Mouse (Mus musculus) Patski (cell line): ENCODE data around the gene Gpr107. TPM values are rescaled to one million over a fixed set of nuclear protein-coding genes. Genes with fewer than 3 reads are reported as not detected.

Experiments
- ATAC-seq: fragments of 100-300 bp; one replicate; pipeline ENCODE4 v1.8.0; 2021
- CTCF ChIA-PET: fragments of 350-600 bp; sonication (Branson Sonifier 250); formaldehyde crosslinking; loops from one replicate; lab custom pipeline; 2022; ENCODE audit warnings: inconsistent platforms; lab: Charles Lee
- POLR2A ChIA-PET: fragments of 350-600 bp; sonication (Branson Sonifier 250); formaldehyde crosslinking; loops from one replicate; lab custom pipeline; 2022; ENCODE audit warnings: antibody characterized with exemption, inconsistent platforms; lab: Charles Lee
- DNase-seq: peaks from one replicate; pipeline ENCODE4 v3.0.0-alpha.2; 2011; ENCODE audit warnings: low read depth, low spot score
- H3K27me3 ChIP-seq: fragments of 371-371 bp; one replicate; pipeline ENCODE4 v1.5.1; 2021
- CTCF ChIP-seq: fragments of 100-300 bp; IDR thresholded peaks from one replicate; pipeline ENCODE4 v1.5.1; 2021
- in situ Hi-C: fragments of 300-500 bp; cut with MboI; formaldehyde crosslinking; loops from 3 replicates; pipeline ENCODE4 v1.11.1; 2018; ENCODE audit warnings: low pct_unique_long_range_greater_than_20kb, mixed read lengths
- polyA plus RNA-seq: library from polyadenylated mRNA; unstranded; gene quantifications from one replicate; pipeline ENCODE4 v1.2.3, GENCODE M21; 2021

Gene Gpr107
- polyA plus RNA-seq, 1 experiment from 2014 or later, result 50.6 TPM

DNA sequence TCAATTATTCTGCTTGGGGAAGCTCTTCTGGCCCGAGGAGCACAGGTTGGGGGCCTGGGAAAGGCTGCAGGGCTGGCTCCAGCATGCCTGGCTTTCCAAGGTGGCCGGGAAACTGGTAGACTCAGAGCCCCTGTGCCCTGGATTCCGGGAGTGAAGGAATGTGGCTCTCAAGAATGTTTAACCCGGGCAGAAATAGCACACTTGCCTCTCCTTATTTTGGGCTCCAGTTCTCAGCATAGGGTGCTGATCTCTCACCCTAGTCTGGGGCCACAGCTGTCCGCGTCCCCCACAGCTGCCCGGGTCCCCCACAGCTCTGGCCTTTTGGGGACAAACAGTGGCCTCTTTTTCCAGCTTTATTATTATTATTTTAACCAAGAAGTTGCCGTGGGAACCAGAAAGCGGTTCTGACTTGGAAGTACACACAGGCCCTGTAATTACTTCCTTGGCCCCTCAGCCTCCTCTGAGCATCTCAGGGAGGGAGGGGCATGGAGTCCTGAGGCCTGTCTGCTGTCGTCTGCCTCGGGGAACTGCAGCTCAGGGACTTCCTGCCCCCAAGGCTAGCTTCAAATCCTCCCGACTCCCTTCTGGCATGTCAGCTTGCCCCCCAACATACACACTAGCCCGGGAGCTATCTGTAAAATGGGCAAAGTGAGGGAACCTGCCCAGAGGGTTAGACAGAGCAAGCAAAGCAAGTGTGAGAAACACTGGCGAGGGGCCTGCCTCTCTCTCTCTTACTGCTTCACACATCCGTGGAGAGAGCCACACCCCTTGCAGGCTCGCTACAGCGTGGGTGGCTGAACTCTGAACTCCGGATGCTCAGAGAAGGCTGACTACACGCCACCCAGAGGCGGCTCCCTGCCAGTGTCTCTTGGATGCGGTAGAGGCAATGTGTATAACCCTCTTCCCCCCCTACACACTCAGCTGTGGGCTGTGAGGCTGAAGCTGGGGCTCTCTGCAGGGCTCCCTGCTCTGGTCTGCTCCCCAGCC is 104.1 kb downstream of the Gpr107 start:
- in situ Hi-C loops, result no loop called here
- POLR2A ChIA-PET, result interaction anchor here (0.7 to 1.1 kb wide), 3 partner anchors 10 to 41 kb away, joined by 3 read pairs; no protein-coding TSS in a partner anchor
- CTCF ChIA-PET, result interaction anchor here (1.0 to 4.0 kb wide), 6 partner anchors 8 to 39 kb away, joined by 3 to 19 read pairs (median 4); no protein-coding TSS in a partner anchor

DNA sequence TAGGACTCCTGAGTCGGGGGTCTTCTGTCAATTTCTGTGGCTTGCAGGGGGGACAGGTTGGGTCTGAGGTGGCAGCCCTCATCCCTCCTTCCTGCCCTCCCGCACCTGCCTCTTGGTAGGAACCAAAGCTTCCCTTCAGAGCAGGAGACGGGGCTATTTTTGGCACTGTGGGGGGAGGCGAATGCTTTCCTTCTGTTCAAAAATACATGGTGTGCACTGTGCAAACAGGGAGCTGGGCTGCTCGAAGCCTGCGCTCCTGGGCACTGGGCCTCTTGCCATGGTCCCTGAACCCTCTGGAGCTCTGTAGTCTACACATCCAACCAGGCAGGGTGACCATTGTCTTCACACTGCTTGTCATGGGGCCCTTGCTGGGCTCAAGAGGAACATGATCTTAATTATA is 105.0 kb downstream of the Gpr107 start:
- ChIA-PET CTCF (interaction anchor here (1.0 to 4.0 kb wide), 4 partner anchors 9 to 38 kb away, joined by 3 to 12 read pairs (median 4); no protein-coding TSS in a partner anchor), POLR2A (no interaction called here)
- in situ Hi-C loops, result no loop called here
- no peak for ATAC-seq
- TF ChIP-seq CTCF, result no peak
- DNase-seq, result no peak
- H3K27me3 ChIP-seq, result no peaks in the 10 kb centered on the region

More for the DNA sequence above, 104.1 kb downstream of the Gpr107 start:
- no peaks in the 10 kb centered on the region for H3K27me3 ChIP-seq
- no peak for DNase-seq
- TF ChIP-seq CTCF, result no peak
- peak; percentile 40 for ATAC-seq

DNA sequence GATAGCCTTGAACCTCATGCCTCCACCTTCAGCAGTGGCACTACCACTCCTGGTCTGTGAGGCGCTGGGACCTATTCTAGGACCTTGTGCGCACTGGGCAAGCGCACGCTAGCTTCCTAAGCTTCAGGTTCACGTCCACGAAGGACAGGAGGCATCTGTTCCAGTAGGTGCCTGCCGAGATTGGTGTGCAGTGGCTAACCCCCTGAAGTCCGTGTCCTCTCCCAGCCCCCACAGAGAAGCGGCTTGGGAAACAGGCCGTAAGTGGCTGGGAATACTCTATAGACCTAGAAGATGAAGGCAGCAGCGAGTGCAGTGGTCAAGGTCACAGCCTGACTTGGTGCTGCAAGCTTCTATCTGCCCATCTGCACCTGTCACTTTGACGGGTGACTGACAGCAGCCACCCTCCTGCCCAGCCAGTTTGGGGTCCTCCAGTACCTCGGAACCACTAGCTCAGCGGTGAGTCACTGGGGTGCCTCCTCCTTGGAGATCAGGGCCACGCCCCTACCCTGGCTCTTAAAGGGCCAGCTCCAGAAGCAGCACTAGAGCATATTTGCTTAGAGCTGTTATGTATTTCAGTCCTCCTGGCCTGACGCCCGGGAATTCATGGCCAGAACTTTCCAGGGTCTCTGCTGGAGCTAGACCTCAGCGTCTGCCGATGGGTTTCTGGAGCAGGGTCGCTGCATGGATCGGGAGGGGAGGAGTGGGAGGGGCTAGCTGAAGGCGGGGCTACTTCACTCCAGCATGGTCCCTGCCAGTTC is 106.7 kb downstream of the Gpr107 start:
- ATAC-seq (no peak), DNase-seq (no peak)
- TF ChIP-seq CTCF, result no peak
- ChIA-PET POLR2A (no interaction called here), CTCF (interaction anchor here (1.0 to 4.0 kb wide), 2 partner anchors 9 to 33 kb away, joined by 4 to 12 read pairs; no protein-coding TSS in a partner anchor)
- in situ Hi-C loops, result no loop called here
- H3K27me3 ChIP-seq, result no peaks in the 10 kb centered on the region

DNA sequence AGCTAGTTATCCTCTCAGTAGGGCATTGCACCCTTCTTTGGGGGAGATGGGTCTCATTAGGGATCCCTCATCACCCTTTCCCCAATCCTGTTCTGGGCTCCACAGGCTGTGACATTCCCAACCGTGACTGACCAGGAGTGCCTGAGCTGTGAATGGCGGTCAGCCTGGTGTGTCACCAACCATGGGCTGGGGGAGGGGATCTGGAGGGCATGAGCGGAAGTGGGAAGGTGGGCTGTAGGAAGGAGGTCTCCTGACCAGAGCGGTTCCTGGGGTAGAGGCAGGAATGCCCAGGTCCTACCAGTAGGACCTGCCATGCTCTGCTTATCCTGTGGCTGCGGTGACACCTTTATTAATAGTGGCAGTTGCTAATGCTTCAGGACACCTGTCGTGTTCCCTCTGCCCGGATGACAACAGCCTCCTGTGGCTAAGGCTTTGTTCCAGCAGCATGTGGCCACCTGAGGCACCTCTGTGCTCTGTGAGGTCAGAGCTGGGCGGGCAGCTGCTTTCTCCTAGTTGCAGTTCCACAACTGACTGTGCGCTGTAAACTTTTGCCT is 107.3 kb downstream of the Gpr107 start:
- ATAC-seq, result no peak
- TF ChIP-seq CTCF, result no peak
- POLR2A ChIA-PET, result no interaction called here
- in situ Hi-C loops, result no loop called here
- no peaks in the 10 kb centered on the region for H3K27me3 ChIP-seq
- DNase-seq, result no peak
- CTCF ChIA-PET, result interaction anchor here (1.0 to 4.0 kb wide), 2 partner anchors 8 to 32 kb away, joined by 4 to 12 read pairs; no protein-coding TSS in a partner anchor

DNA sequence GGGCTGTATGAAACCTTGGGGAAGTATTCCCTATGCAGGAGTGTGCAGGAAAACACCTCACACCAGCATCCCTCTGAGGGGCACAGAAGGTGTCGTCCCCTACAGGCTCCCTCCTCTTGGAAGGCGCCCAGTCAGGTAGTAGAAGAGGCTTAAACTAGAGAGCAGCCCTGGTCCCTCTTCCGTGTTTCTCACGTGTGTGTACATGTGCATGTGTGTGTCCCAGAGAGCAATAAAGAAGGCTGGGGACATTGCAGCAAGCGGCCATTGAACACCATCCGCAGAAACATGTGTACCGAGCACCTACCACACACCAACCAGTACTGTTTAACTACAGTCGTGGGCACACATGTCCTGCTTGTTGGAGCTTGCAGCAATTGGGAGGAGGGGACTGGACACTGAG is 108.4 kb downstream of the Gpr107 start:
- no peak for ATAC-seq
- DNase-seq, result no peak
- in situ Hi-C loops, result no loop called here
- ChIA-PET CTCF (no interaction called here), POLR2A (no interaction called here)
- H3K27me3 ChIP-seq, result no peaks in the 10 kb centered on the region
- no peak for TF ChIP-seq CTCF

DNA sequence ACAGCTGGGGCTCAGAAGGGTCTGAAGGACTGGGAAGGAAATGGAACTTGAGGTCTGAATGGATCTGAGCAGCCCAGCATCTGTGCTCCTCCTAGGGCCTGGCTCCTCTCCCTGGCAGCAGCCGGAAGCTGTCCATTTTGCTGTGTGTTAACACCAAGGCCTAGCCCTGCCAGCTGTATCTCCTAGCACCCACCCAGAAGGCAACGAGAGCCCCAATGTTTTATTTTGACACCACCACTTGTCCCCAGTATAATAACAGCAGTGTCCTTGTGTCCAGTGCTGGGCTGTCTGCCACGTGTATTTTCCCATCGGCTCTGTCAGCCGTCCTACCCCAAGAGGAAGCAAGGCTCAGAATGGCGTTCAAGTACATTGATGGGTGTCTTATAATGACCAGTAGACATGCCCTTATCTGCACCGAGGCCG is 110.9 kb downstream of the Gpr107 start:
- ChIA-PET CTCF (no interaction called here), POLR2A (interaction anchor here (0.9 kb wide), 1 partner anchor 11 kb away, joined by 3 read pairs; no protein-coding TSS in a partner anchor)
- in situ Hi-C loops, result no loop called here
- ATAC-seq (no peak), DNase-seq (no peak)
- H3K27me3 ChIP-seq, result no peaks in the 10 kb centered on the region
- TF ChIP-seq CTCF, result no peak

DNA sequence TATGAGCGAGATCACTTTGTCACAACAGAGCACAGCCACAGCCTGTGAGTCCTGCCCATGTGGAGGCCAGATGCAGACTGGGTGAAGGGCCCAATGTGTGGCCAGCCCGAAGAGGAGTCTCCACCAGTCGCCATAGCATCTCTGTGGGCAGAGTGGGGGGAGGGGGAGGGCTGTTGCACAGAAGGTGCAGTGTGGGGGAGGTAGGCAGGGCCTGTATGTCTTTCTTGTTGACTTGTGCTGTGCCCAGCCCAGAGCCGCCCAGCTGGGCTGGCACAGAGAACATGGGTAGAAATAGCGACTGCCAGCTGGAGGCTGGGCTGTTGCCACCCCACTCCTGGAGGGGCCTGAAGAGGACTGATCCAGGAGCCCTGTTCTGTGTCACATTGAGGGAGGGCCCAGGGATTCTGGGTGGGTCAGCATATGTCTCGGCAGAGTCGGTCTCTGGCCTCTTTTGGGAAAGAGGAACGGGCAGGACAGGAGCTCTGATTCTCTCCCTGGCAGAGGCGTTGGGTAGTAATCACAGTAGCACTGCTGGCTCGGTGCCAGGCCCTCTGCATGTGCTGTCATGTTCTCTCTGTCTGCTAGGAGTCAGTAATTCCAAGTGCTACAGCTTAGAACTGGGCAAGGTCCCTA is 111.7 kb downstream of the Gpr107 start:
- ChIA-PET POLR2A (no interaction called here), CTCF (interaction anchor here (1.1 to 1.2 kb wide), 2 partner anchors 11 to 28 kb away, joined by 3 to 4 read pairs; no protein-coding TSS in a partner anchor)
- ATAC-seq, result no peak
- in situ Hi-C loops, result no loop called here
- no peak for DNase-seq
- no peaks in the 10 kb centered on the region for H3K27me3 ChIP-seq
- no peak for TF ChIP-seq CTCF

DNA sequence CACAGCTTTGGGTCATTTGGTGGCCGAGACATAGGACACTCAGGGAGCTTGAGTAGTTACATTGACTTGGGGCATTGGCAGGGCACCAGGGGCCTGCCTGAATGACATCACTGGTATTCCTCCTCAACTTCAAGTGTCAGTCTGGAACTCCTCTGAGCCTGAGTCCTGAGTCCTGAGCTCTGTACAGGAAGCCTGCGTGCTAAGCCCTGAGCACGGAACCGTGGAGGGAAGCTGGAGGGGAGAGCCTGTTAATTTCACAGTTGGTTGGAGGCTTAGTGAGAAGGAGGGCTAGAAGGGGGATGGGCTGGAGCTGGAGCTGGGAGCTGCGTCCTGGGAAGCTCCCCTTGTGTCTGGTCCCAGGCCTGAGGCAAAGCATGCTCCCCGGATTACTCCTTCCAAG is 115.3 kb downstream of the Gpr107 start:
- no peak for TF ChIP-seq CTCF
- ChIA-PET POLR2A (no interaction called here), CTCF (interaction anchor here (0.7 to 0.9 kb wide), 2 partner anchors 9 to 15 kb away, joined by 3 to 4 read pairs; no protein-coding TSS in a partner anchor)
- no peaks in the 10 kb centered on the region for H3K27me3 ChIP-seq
- in situ Hi-C loops, result no loop called here
- DNase-seq (peak; percentile 68), ATAC-seq (peak; percentile 31)

Other genes with a start within 250 kb of the Gpr107 start
- 0.44 TPM for gene Ptges, start 222.5 kb upstream of the Gpr107 start, polyA plus RNA-seq
- gene Tor1b, start 199.4 kb upstream of the Gpr107 start, polyA plus RNA-seq, result 65.8 TPM
- gene Tor1a, start 184.4 kb upstream of the Gpr107 start, polyA plus RNA-seq, result 53.1 TPM
- 49.6 TPM for gene BC005624, start 170.1 kb upstream of the Gpr107 start, polyA plus RNA-seq
- 61.0 TPM for gene Usp20, start 170.0 kb upstream of the Gpr107 start, polyA plus RNA-seq
- gene Fnbp1, start 10.3 kb upstream of the Gpr107 start, polyA plus RNA-seq, result 40.4 TPM
- 29.7 TPM for gene Ncs1, start 93.5 kb downstream of the Gpr107 start, polyA plus RNA-seq
- 0.91 TPM for gene Hmcn2, start 162.1 kb downstream of the Gpr107 start, polyA plus RNA-seq